Mouse (Mus musculus) olfactory bulb, adult 2 months (tissue): ENCODE measurements around the gene Plxna3.

ENCODE experiments used
- CTCF ChIP-seq: fragments of 200-500 bp; IDR thresholded peaks from 2 replicates; pipeline ENCODE4 v1.5.1; 2012; ENCODE audit warnings: low read depth, mild to moderate bottlenecking, low read length, moderate library complexity; ENCODE audit not compliant: insufficient read depth
- POLR2A ChIP-seq: fragments of 200-500 bp; IDR thresholded peaks from 2 replicates; pipeline ENCODE4 v1.6.1; 2012; ENCODE audit warnings: mild to moderate bottlenecking, low read depth, low read length, moderate library complexity; ENCODE audit not compliant: insufficient read depth

- TF ChIP-seq CTCF: no peak
- no peak for TF ChIP-seq POLR2A
Observed at GRCm38 (mm10) chrX:74388153-74388552, 59.3 kb downstream of the Plxna3 start.
